Mouse (Mus musculus): ENCODE results near the gene Gpd2. TPM values are rescaled to one million over a fixed set of nuclear protein-coding genes. Genes with fewer than 3 reads are reported as not detected.
A peak's percentile ranks its signal among the peaks of the same experiment; 100 is the strongest.

The Gpd2 gene
- total and polyA plus RNA-seq, 3 experiments = 15.7 to 20.4 (median 16.7) TPM

GRCm38 (mm10) chr2:57397727-57398126 is 160.3 kb downstream of the Gpd2 start:
- TF ChIP-seq POLR2A (IDR thresholded peaks at IDR 0.05; ENCODE audit: low read depth, low read length) (no peak), USF1 (IDR thresholded peaks at IDR 0.05; ENCODE audit: low read depth, low read length) (no peak), CHD1 (IDR thresholded peaks at IDR 0.05; ENCODE audit: low read depth, low read length) (no peak), HCFC1 (IDR thresholded peaks at IDR 0.05; ENCODE audit: low read depth, low read length) (no peak), ZMIZ1 (IDR thresholded peaks at IDR 0.05; ENCODE audit: low read depth, low read length) (no peak), RAD21 (IDR thresholded peaks at IDR 0.05; ENCODE audit: low read depth, low read length) (no peak)
- Histone ChIP-seq H3K9me3 (replicated peaks; ENCODE audit: low read length) (no peaks in the 10 kb centered on the region), H3K4me3 (replicated peaks in 1 of 3; ENCODE audit: low read depth in 2 of 3, low read length in 2 of 3, poor library complexity in 1 of 3) (no peak overlapping the region), H3K27me3 (replicated peaks) (no peaks in the 10 kb centered on the region), H3K36me3 (replicated peaks in 1 of 2; ENCODE audit: control insufficient read depth in 1 of 2, insufficient read depth in 1 of 2, low read length in 1 of 2) (no peaks in the 10 kb centered on the region), H3K27ac (ENCODE audit: insufficient read depth, low read depth) (no peak overlapping the region), H3K79me2 (replicated peaks; ENCODE audit: control insufficient read depth, extremely low read depth, insufficient read depth, poor library complexity, severe bottlenecking) (no peaks in the 10 kb centered on the region), H3K4me2 (ENCODE audit: insufficient read depth, low read depth, poor library complexity, severe bottlenecking) (no peak overlapping the region), H3K4me1 (ENCODE audit: control insufficient read depth in 1 of 2, insufficient read depth in 2 of 2) (no peaks in the 10 kb centered on the region), H3K9ac (ENCODE audit: insufficient read depth, low read depth) (no peak overlapping the region)
- in situ Hi-C loops (cut with MboI; ENCODE audit: low pct_ligation_motif_present, low pct_unique_long_range_greater_than_20kb, low sequenced_read_pairs) = no loop called here
- no peak for DNase-seq (ENCODE audit: extremely low read depth)
- dilution Hi-C loops (cut with MboI; ENCODE audit: extremely low pct_ligation_motif_present, extremely low pct_unique_long_range_greater_than_20kb, low sequenced_read_pairs) = no loop called here

GRCm38 (mm10) chr2:57407414-57408019 is 170.1 kb downstream of the Gpd2 start:
- Histone ChIP-seq H3K4me2 (ENCODE audit: insufficient read depth, low read depth, poor library complexity, severe bottlenecking) (peak overlapping the region; percentile 88), H3K79me2 (replicated peaks; ENCODE audit: control insufficient read depth, extremely low read depth, insufficient read depth, poor library complexity, severe bottlenecking) (no peaks in the 10 kb centered on the region), H3K36me3 (replicated peaks in 1 of 2; ENCODE audit: control insufficient read depth in 1 of 2, insufficient read depth in 1 of 2, low read length in 1 of 2) (no peaks in the 10 kb centered on the region), H3K27ac (ENCODE audit: insufficient read depth, low read depth) (peak overlapping the region; percentile 76), H3K4me3 (replicated peaks in 1 of 3; ENCODE audit: low read depth in 2 of 3, low read length in 2 of 3, poor library complexity in 1 of 3) (peak overlapping the region in 2 of 3 experiments; percentile 12 to 31), H3K9ac (ENCODE audit: insufficient read depth, low read depth) (peak overlapping the region; percentile 63), H3K27me3 (replicated peaks) (no peaks in the 10 kb centered on the region), H3K4me1 (ENCODE audit: control insufficient read depth in 1 of 2, insufficient read depth in 2 of 2) (peaks cover 25 to 41% of the 10 kb centered on the region in 2 experiments), H3K9me3 (replicated peaks; ENCODE audit: low read length) (no peaks in the 10 kb centered on the region)
- TF ChIP-seq RAD21 (IDR thresholded peaks at IDR 0.05; ENCODE audit: low read depth, low read length) (no peak), RCOR1 (conservative IDR thresholded peaks at IDR 0.05; ENCODE audit: low read depth, low read length) (no peak), SIN3A (IDR thresholded peaks at IDR 0.05; ENCODE audit: low read length) (peak; percentile 40; the same call in 1 of the 2 replicates), ETS1 (conservative IDR thresholded peaks at IDR 0.05; ENCODE audit: low read depth, low read length) (peak; percentile 44), MAZ (IDR thresholded peaks at IDR 0.05; ENCODE audit: low read depth, low read length) (no peak), TCF12 (IDR thresholded peaks at IDR 0.05; ENCODE audit: low read depth, low read length) (no peak), TBP (conservative IDR thresholded peaks at IDR 0.05; ENCODE audit: low read depth, low read length) (0 out of 2 replicates have a peak, but pooled peaks have one; percentile 12), NELFE (IDR thresholded peaks at IDR 0.05; ENCODE audit: low read depth, low read length) (no peak), MAX (IDR thresholded peaks at IDR 0.05; ENCODE audit: low read length) (peak; percentile 64; the same call in 1 of the 2 replicates), MXI1 (IDR thresholded peaks at IDR 0.05; ENCODE audit: low read depth, low read length) (peak; percentile 69; the same call in 1 of the 2 replicates), MYC (IDR thresholded peaks at IDR 0.05; ENCODE audit: low read depth, low read length) (peak; percentile 67; the same call in 1 of the 2 replicates), IRF4 (IDR thresholded peaks at IDR 0.05; ENCODE audit: low read depth, low read length) (peak; percentile 62; the same call in 1 of the 2 replicates), CHD1 (IDR thresholded peaks at IDR 0.05; ENCODE audit: low read depth, low read length) (0 out of 2 replicates have a peak, but pooled peaks have one; percentile 36)
- in situ Hi-C loops (cut with MboI; ENCODE audit: low pct_ligation_motif_present, low pct_unique_long_range_greater_than_20kb, low sequenced_read_pairs) (no loop called here), dilution Hi-C loops (cut with MboI; ENCODE audit: extremely low pct_ligation_motif_present, extremely low pct_unique_long_range_greater_than_20kb, low sequenced_read_pairs) (no loop called here)
- peak; percentile 21 for DNase-seq (ENCODE audit: extremely low read depth)
